Mouse (Mus musculus): ENCODE measurements around the gene Olfr1424.

DNA sequence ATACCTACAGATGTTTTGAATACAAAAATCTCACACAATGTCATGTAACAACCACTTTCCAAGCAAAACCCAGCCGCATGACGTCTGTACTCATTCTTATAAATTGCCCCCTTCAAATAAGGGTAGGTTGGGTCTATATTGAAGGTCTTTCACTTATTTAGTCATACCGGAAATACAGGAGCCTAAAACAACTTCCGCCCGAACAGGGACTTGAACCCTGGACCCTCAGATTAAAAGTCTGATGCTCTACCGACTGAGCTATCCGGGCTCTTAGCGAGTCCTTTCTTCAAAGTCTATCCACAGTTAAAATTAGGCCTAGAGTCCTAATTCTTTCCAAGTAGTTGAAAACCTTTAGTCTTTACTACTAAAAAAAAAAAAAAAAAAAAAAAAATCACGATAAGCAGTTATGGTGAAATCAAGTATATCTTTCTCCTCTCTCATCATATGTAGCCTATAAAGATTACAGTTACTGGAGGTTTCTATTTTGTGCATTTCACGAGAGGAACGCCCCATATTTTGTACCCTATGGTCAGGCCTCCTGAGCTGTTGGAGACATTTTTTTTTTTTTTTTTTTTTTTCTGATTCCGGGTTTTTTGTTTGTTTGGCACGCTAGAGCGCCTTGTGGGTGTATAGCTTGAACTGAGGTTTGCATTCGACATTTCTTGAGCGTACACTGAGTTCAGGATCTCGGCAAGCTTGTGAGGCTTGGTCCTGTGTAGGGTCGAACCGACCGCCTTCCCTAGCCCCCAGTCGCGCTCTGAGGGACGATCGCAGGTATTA, 52.8 kb downstream of the Olfr1424 start:
- no peak for TF ChIP-seq CTCF (IDR thresholded peaks at IDR 0.05; ENCODE audit: borderline replicate concordance, insufficient read depth, low read length)
- TF ChIP-seq POLR2A (IDR thresholded peaks at IDR 0.05; ENCODE audit: low read depth, low read length): no peak

Data from embryonic fibroblast, embryonic 13.5 days (primary cell).